Mouse (Mus musculus) intestine, embryonic 16.5 days (tissue): ENCODE data around the gene Nr6a1. TPM values are rescaled to one million over a fixed set of nuclear protein-coding genes. Genes with fewer than 3 reads are reported as not detected.

ENCODE experiments used
- ATAC-seq: fragments of 200-750 bp; cut with Nextera tagmentation; 2 replicates; pipeline ENCODE4 v1.8.0; 2017; ENCODE audit warnings: moderate TSS enrichment, moderate library complexity
- H3K27ac ChIP-seq: fragments of 300-500 bp; sonication (generic); 2 replicates; pipeline ENCODE4 v1.5.1; 2014; ENCODE audit warnings: mild to moderate bottlenecking, low read length
- H3K27me3 ChIP-seq: fragments of 300-500 bp; sonication (generic); replicated peaks from 2 replicates; pipeline ENCODE4 v1.6.1; 2014; ENCODE audit warnings: low read length, control low read depth, mixed read lengths; ENCODE audit not compliant: control insufficient read depth, insufficient read depth
- H3K36me3 ChIP-seq: fragments of 300-500 bp; sonication (generic); 2 replicates; pipeline ENCODE4 v1.6.1; 2014; ENCODE audit warnings: low read length, control low read depth; ENCODE audit not compliant: control insufficient read depth, insufficient read depth
- H3K4me1 ChIP-seq: fragments of 300-500 bp; sonication (generic); 2 replicates; pipeline ENCODE4 v1.6.1; 2014; ENCODE audit warnings: low read length, control low read depth, mixed read lengths; ENCODE audit not compliant: control insufficient read depth, insufficient read depth
- H3K4me2 ChIP-seq: fragments of 300-500 bp; sonication (generic); 2 replicates; pipeline ENCODE4 v1.6.1; 2014; ENCODE audit warnings: low read depth, low read length, control low read depth
- H3K4me3 ChIP-seq: fragments of 300-500 bp; sonication (generic); 2 replicates; pipeline ENCODE4 v1.5.1; 2014; ENCODE audit warnings: mild to moderate bottlenecking, low read length
- H3K9ac ChIP-seq: fragments of 300-500 bp; sonication (generic); 2 replicates; pipeline ENCODE4 v1.6.1; 2014; ENCODE audit warnings: low read depth, low read length
- H3K9me3 ChIP-seq: fragments of 300-500 bp; sonication (generic); 2 replicates; pipeline ENCODE4 v1.6.1; 2016; ENCODE audit warnings: low read length, control low read depth; ENCODE audit not compliant: control insufficient read depth
- WGBS: fragments of 180-500 bp; shearing (Covaris S2); extraction: QIAGEN DNeasy Blood & Tissue Kit; methylation state at CpG from one replicate; pipeline ENCODE4 v1.1.7; 2014; 5-methylcytosine and 5-hydroxymethylcytosine counted together
- polyA plus RNA-seq: library from polyadenylated mRNA; unstranded; fragments of >200 nt; fragmentation: Nextera tagmentation; extraction: Ambion mirVana; gene quantifications from 2 replicates; pipeline ENCODE4 v1.2.1, GENCODE M21; 2015

Nr6a1 gene
- polyA plus RNA-seq, 1 experiment from 2014 or later, result 1.7 TPM

DNA sequence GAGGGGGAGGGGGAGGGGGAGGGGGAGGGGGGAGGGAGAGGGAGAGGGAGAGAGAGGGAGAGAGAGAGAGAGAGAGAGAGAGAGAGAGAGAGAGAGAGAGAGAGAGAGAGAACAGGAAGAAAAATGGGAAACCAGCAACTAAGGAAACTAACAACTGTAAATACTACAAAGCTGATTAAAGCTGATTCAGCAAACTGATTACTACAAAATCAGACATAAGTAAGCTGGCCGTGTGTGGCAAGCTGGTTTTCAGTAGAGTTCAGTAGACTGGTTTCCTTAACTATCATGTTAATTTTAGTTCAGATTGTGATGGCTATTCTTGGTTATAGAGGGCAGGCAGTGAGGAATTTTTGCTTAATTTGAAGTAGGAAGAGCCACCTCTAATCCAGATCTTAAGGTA is 18.9 kb downstream of the Nr6a1 start:
- H3K27me3 ChIP-seq, result no peaks in the 10 kb centered on the region
- no peak for ATAC-seq
- H3K27ac ChIP-seq, result no peak overlapping the region
- WGBS, result 56% methylated on average over 1 of the region's 1 CpGs
- no peak overlapping the region for H3K4me2 ChIP-seq
- H3K4me3 ChIP-seq, result no peak overlapping the region
- no peaks in the 10 kb centered on the region for H3K9me3 ChIP-seq
- no peaks in the 10 kb centered on the region for H3K4me1 ChIP-seq
- no peak overlapping the region for H3K9ac ChIP-seq
- H3K36me3 ChIP-seq, result no peaks in the 10 kb centered on the region

DNA sequence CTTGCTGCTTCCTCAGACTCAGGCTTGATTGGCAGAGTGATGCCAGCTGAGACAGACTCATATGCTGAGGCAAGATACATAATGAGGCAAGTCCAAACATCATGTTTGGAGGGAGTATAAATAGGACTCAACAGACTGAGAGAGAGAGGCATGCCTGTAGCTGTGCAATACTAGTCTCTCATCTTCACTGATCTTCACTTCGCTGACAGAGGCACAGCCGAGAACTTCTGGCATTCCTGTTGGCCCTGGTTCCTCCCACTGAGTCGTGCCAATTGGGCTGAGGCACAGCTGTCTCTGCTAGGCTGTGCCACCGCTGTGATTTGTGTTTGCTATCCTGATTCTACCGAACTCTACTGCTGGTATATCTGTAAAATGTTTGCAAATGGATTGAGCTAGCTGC is 21.4 kb downstream of the Nr6a1 start:
- H3K4me3 ChIP-seq, result no peak overlapping the region
- no peaks in the 10 kb centered on the region for H3K4me1 ChIP-seq
- no peaks in the 10 kb centered on the region for H3K9me3 ChIP-seq
- ATAC-seq, result no peak
- H3K4me2 ChIP-seq, result no peak overlapping the region
- H3K27me3 ChIP-seq, result no peaks in the 10 kb centered on the region
- no peak overlapping the region for H3K27ac ChIP-seq
- no peak overlapping the region for H3K9ac ChIP-seq
- no peaks in the 10 kb centered on the region for H3K36me3 ChIP-seq
- 55% methylated on average over 5 of the region's 5 CpGs for WGBS

GRCm38 (mm10) chr2:38904290-38904689 is 23.2 kb downstream of the Nr6a1 start:
- no peak overlapping the region for H3K4me3 ChIP-seq
- no peaks in the 10 kb centered on the region for H3K27me3 ChIP-seq
- H3K27ac ChIP-seq, result no peak overlapping the region
- no peak overlapping the region for H3K9ac ChIP-seq
- ATAC-seq, result no peak
- no peaks in the 10 kb centered on the region for H3K36me3 ChIP-seq
- no peak overlapping the region for H3K4me2 ChIP-seq
- no peaks in the 10 kb centered on the region for H3K9me3 ChIP-seq
- H3K4me1 ChIP-seq, result no peaks in the 10 kb centered on the region
- WGBS, result 78% methylated on average over 1 of the region's 1 CpGs

DNA sequence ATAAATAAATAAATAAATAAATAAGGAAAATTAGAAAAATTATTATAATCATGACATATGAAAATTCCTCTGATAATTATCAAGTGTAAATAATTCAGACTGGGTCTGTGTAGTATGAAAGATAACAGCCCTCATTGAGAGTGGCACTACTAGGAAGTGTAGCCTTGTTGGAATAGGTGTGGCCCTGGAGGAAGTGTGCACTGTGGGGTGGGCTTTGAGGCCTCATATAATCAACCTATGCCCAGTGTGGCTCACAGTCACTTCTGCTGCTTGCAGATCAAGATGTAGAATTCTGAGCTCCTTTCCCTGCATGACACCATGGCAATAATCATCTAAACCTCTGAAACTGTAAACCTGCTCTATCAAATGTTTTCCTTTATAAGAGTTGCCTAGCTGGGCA is 24.6 kb downstream of the Nr6a1 start:
- H3K4me1 ChIP-seq, result no peaks in the 10 kb centered on the region
- ATAC-seq, result peak; percentile 81
- H3K9me3 ChIP-seq, result no peaks in the 10 kb centered on the region
- no peaks in the 10 kb centered on the region for H3K27me3 ChIP-seq
- no peaks in the 10 kb centered on the region for H3K36me3 ChIP-seq
- no peak overlapping the region for H3K4me3 ChIP-seq
- no peak overlapping the region for H3K27ac ChIP-seq
- H3K4me2 ChIP-seq, result no peak overlapping the region
- H3K9ac ChIP-seq, result no peak overlapping the region

DNA sequence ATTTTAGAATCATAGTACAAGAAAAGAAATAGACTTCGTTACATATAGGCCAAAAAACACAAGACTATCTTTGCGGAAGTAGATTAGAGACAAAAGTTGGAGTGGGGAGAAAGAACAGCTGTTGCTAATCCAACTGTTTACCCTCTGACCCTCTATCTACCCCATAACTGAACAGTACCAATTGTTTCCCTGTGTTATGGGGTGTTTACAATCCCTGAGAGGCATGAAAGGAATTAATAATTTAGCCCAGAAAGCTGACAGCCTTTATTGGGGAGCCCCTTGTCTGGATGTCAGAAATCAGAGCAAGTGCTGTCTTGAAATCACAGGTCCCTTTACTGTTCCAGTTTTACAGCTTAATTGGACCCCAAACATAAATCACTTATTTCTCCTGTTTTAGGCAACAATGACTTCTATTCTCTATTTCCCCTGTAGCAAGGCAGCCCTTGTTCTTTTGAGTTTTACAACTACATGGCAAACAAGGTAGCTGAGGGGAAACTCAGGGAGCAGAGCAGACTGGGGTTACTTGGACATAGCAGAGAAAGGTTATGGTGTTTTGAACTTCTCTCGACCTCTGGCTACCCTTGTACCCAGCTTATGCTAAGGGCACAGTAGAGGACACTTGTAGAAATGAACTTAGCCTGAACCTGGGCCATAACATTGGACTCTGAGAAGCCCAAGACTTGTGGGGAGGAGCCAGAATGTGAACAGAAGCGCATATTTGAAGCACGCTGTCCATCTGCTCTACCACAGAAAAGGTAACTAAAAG is 46.4 kb downstream of the Nr6a1 start:
- Histone ChIP-seq H3K36me3 (no peaks in the 10 kb centered on the region), H3K4me2 (no peak overlapping the region), H3K4me1 (peaks cover 5% of the 10 kb centered on the region), H3K27ac (no peak overlapping the region), H3K9me3 (no peaks in the 10 kb centered on the region), H3K4me3 (no peak overlapping the region), H3K9ac (no peak overlapping the region), H3K27me3 (no peaks in the 10 kb centered on the region)
- WGBS, result 62% methylated on average over 5 of the region's 5 CpGs
- ATAC-seq, result peak; percentile 70

DNA sequence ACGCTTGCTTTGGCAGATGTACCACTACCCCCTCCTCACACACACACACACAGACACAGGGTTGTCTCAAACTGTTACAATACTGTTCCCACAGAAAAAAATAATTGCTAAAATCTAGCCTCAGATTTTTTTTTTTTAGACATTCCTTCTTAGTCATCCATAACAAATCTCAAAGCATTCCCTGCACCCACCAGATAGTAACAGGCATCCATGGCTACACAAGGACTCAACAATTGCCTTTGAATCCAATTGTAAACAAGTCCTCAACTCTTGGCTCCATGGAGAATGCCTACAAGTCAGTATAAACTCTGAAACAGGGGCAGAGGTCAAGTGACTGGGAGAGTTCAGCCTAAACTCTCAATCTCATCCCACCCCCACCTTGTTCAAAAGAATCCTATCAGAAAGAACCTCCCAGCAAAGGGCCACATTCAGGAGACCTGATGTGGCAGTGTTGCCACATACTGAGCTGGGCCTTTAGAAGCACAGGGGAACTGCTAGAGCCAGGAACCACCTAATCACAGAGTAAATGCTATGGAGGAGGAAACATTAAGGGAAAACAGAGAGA is 52.9 kb downstream of the Nr6a1 start:
- no peaks in the 10 kb centered on the region for H3K36me3 ChIP-seq

DNA sequence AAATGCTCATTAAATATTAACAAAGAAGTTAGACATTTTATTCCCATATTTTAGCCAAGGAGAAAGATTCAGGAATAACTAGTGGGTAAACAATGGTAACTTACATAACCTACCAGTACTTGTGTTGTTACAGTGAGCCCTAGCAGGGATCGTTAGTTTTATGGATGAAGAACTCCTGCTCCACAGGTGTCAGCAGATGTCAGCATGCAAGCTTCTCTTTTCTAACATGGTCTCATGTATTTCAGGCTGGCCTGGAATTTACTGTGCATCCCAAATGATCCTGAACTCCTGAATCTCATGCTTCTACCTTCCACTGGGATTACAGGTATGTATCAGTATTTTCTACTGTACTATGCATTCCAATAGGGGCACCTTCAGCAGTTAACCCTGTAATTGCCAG is 54.8 kb downstream of the Nr6a1 start:
- H3K36me3 ChIP-seq, result no peaks in the 10 kb centered on the region
- no peak overlapping the region for H3K9ac ChIP-seq
- no peak overlapping the region for H3K27ac ChIP-seq
- H3K4me2 ChIP-seq, result no peak overlapping the region
- no peaks in the 10 kb centered on the region for H3K4me1 ChIP-seq
- H3K27me3 ChIP-seq, result no peaks in the 10 kb centered on the region
- WGBS, result 30% methylated on average over 1 of the region's 1 CpGs
- H3K9me3 ChIP-seq, result no peaks in the 10 kb centered on the region
- H3K4me3 ChIP-seq, result no peak overlapping the region
- no peak for ATAC-seq

More for the DNA sequence above, 52.9 kb downstream of the Nr6a1 start:
- Histone ChIP-seq H3K4me1 (no peaks in the 10 kb centered on the region), H3K27me3 (no peaks in the 10 kb centered on the region), H3K9me3 (no peaks in the 10 kb centered on the region), H3K4me2 (no peak overlapping the region), H3K27ac (no peak overlapping the region), H3K4me3 (no peak overlapping the region), H3K9ac (no peak overlapping the region)
- WGBS, result 48% methylated on average over 1 of the region's 1 CpGs
- ATAC-seq, result no peak

GRCm38 (mm10) chr2:38866711-38867110 is 60.8 kb downstream of the Nr6a1 start:
- Histone ChIP-seq H3K9ac (no peak overlapping the region), H3K4me3 (no peak overlapping the region), H3K4me2 (no peak overlapping the region), H3K9me3 (no peaks in the 10 kb centered on the region), H3K27ac (no peak overlapping the region), H3K27me3 (no peaks in the 10 kb centered on the region), H3K4me1 (no peaks in the 10 kb centered on the region), H3K36me3 (no peaks in the 10 kb centered on the region)
- 61% methylated on average over 1 of the region's 1 CpGs for WGBS
- no peak for ATAC-seq

DNA sequence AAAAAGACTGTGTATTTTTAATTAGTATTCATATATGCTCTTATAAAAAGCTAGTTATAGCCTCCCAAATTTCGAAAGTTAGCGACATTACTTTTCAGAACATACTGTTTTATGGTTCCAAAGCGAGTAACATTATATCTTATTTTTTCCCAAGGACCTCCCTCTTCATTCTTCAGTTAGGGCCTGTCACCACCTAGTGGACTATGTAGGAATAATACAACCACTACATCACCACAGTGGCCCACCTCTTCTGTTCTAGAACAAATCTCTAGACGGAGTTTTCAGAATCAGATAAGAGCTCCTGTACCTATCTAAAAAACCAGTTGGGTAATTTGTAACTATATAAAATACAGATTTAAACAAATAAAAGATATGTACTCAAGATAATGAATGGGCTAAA is 63.5 kb downstream of the Nr6a1 start:
- H3K4me3 ChIP-seq, result no peak overlapping the region
- 53% methylated on average over 4 of the region's 4 CpGs for WGBS
- peak; percentile 68 for ATAC-seq
- no peaks in the 10 kb centered on the region for H3K4me1 ChIP-seq
- H3K27me3 ChIP-seq, result no peaks in the 10 kb centered on the region
- no peaks in the 10 kb centered on the region for H3K9me3 ChIP-seq
- H3K27ac ChIP-seq, result no peak overlapping the region
- H3K9ac ChIP-seq, result no peak overlapping the region
- no peak overlapping the region for H3K4me2 ChIP-seq
- no peaks in the 10 kb centered on the region for H3K36me3 ChIP-seq

DNA sequence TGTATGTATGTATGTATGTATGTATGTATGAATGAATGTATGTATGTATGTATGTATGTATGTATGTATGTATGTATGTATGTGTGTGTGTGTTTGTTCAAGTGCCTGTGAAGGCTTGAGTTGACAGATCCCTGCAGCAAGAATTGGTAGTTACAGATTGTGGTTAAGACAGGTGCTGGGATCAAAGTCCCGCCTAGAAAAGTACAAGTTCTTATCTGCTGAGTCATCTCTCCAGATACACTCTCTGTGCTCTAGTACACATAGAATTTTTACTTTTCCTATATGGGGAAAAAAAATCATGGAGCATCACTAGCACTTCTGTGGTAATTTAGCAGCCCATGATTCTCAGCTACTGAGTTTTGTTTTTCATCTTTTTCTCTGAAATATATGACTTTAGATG is 75.7 kb downstream of the Nr6a1 start:
- Histone ChIP-seq H3K9me3 (no peaks in the 10 kb centered on the region), H3K36me3 (no peaks in the 10 kb centered on the region; the same call in 1 of the 2 replicates), H3K4me3 (no peak overlapping the region), H3K9ac (no peak overlapping the region), H3K27me3 (no peaks in the 10 kb centered on the region), H3K4me1 (no peaks in the 10 kb centered on the region), H3K27ac (no peak overlapping the region), H3K4me2 (no peak overlapping the region)
- WGBS, result 56% methylated on average over 1 of the region's 1 CpGs
- peak; percentile 77; the same call in 1 of the 2 replicates for ATAC-seq
